Mouse (Mus musculus): Measurements from ENCODE around the gene Htr1d. TPM values are rescaled to one million over a fixed set of nuclear protein-coding genes. Genes with fewer than 3 reads are reported as not detected.

The Htr1d gene
- polyA plus RNA-seq, 1 experiment from 2014 or later: 0.25 TPM

GRCm38 (mm10) chr4:136462839-136463178 is 39.5 kb downstream of the Htr1d start:
- peak overlapping the region; percentile 75 for H3K4me2 ChIP-seq (ENCODE audit: low read length)
- H3K9ac ChIP-seq (ENCODE audit: low read depth, low read length): peak overlapping the region; percentile 71
- TF ChIP-seq CTCF (IDR thresholded peaks at IDR 0.05; ENCODE audit: low read depth): no peak
- ATAC-seq (replicated peaks; ENCODE audit: low FRiP score, low read depth) (peak; percentile 71), DNase-seq (ENCODE audit: low spot score) (peak; percentile 83)
- H3K4me1 ChIP-seq (replicated peaks; ENCODE audit: insufficient read depth, low read length): peaks cover 14% of the 10 kb centered on the region
- no peaks in the 10 kb centered on the region for H3K36me3 ChIP-seq (ENCODE audit: insufficient read depth, low read length)
- H3K27me3 ChIP-seq (ENCODE audit: insufficient read depth, low read length): no peaks in the 10 kb centered on the region
- 4% methylated on average over 8 of the region's 8 CpGs for WGBS
- no peaks in the 10 kb centered on the region for H3K9me3 ChIP-seq (replicated peaks; ENCODE audit: low read length)
- peak overlapping the region; percentile 56 for H3K4me3 ChIP-seq (replicated peaks; ENCODE audit: low read depth, low read length)
- H3K27ac ChIP-seq: peak overlapping the region; percentile 81

GRCm38 (mm10) chr4:136463436-136463835 is 40.1 kb downstream of the Htr1d start:
- WGBS: 36% methylated on average over 9 of the region's 9 CpGs
- no peaks in the 10 kb centered on the region for H3K9me3 ChIP-seq (replicated peaks; ENCODE audit: low read length)
- H3K9ac ChIP-seq (ENCODE audit: low read depth, low read length): no peak overlapping the region
- H3K27me3 ChIP-seq (ENCODE audit: insufficient read depth, low read length): no peaks in the 10 kb centered on the region
- DNase-seq (ENCODE audit: low spot score) (no peak), ATAC-seq (replicated peaks; ENCODE audit: low FRiP score, low read depth) (no peak)
- H3K4me2 ChIP-seq (ENCODE audit: low read length): peak overlapping the region; percentile 75
- H3K4me3 ChIP-seq (replicated peaks; ENCODE audit: low read depth, low read length): peak overlapping the region; percentile 56
- peaks cover 14% of the 10 kb centered on the region for H3K4me1 ChIP-seq (replicated peaks; ENCODE audit: insufficient read depth, low read length)
- H3K27ac ChIP-seq: peak overlapping the region; percentile 81; the same call in 1 of the 2 replicates
- no peaks in the 10 kb centered on the region for H3K36me3 ChIP-seq (ENCODE audit: insufficient read depth, low read length)
- TF ChIP-seq CTCF (IDR thresholded peaks at IDR 0.05; ENCODE audit: low read depth): no peak

GRCm38 (mm10) chr4:136466226-136466625 is 42.9 kb downstream of the Htr1d start:
- H3K9me3 ChIP-seq (replicated peaks; ENCODE audit: low read length): no peaks in the 10 kb centered on the region
- H3K4me1 ChIP-seq (replicated peaks; ENCODE audit: insufficient read depth, low read length): peaks cover 20% of the 10 kb centered on the region
- no peak overlapping the region for H3K4me3 ChIP-seq (replicated peaks; ENCODE audit: low read depth, low read length)
- peak overlapping the region; percentile 38 for H3K27ac ChIP-seq
- ATAC-seq (replicated peaks; ENCODE audit: low FRiP score, low read depth) (no peak), DNase-seq (ENCODE audit: low spot score) (peak; percentile 73)
- H3K36me3 ChIP-seq (ENCODE audit: insufficient read depth, low read length): no peaks in the 10 kb centered on the region
- 44% methylated on average over 4 of the region's 4 CpGs for WGBS
- H3K9ac ChIP-seq (ENCODE audit: low read depth, low read length): no peak overlapping the region
- no peak for TF ChIP-seq CTCF (IDR thresholded peaks at IDR 0.05; ENCODE audit: low read depth)
- no peaks in the 10 kb centered on the region for H3K27me3 ChIP-seq (ENCODE audit: insufficient read depth, low read length)
- H3K4me2 ChIP-seq (ENCODE audit: low read length): no peak overlapping the region

GRCm38 (mm10) chr4:136468553-136469327 is 45.4 kb downstream of the Htr1d start:
- no peaks in the 10 kb centered on the region for H3K9me3 ChIP-seq (replicated peaks; ENCODE audit: low read length)
- ATAC-seq (replicated peaks; ENCODE audit: low FRiP score, low read depth) (no peak), DNase-seq (ENCODE audit: low spot score) (no peak)
- peak overlapping the region; percentile 77; the same call in 1 of the 2 replicates for H3K4me2 ChIP-seq (ENCODE audit: low read length)
- 0 out of 2 replicates have a peak overlapping the region, but pooled peaks have one; percentile 97 for H3K27ac ChIP-seq
- no peaks in the 10 kb centered on the region for H3K36me3 ChIP-seq (ENCODE audit: insufficient read depth, low read length)
- 72% methylated on average over 14 of the region's 14 CpGs for WGBS
- no peak overlapping the region for H3K9ac ChIP-seq (ENCODE audit: low read depth, low read length)
- H3K4me1 ChIP-seq (replicated peaks; ENCODE audit: insufficient read depth, low read length): peaks cover 21% of the 10 kb centered on the region
- no peaks in the 10 kb centered on the region for H3K27me3 ChIP-seq (ENCODE audit: insufficient read depth, low read length)
- H3K4me3 ChIP-seq (replicated peaks; ENCODE audit: low read depth, low read length): no peak overlapping the region; the same call in 1 of the 2 replicates
- no peak for TF ChIP-seq CTCF (IDR thresholded peaks at IDR 0.05; ENCODE audit: low read depth)

GRCm38 (mm10) chr4:136469371-136469903 is 46.1 kb downstream of the Htr1d start, which contains the start of gene Luzp1:
Luzp1 (plus strand) TSS chr4:136469761.
- Histone ChIP-seq H3K4me2 (ENCODE audit: low read length) (peak within 1 kb of the TSS; percentile 77), H3K4me1 (replicated peaks; ENCODE audit: insufficient read depth, low read length) (peaks cover 21% of the 10 kb centered on the region; the same call in 1 of the 2 replicates), H3K9me3 (replicated peaks; ENCODE audit: low read length) (no peaks in the 10 kb centered on the region), H3K4me3 (replicated peaks; ENCODE audit: low read depth, low read length) (peak within 1 kb of the TSS; percentile 95), H3K27ac (peak within 1 kb of the TSS; percentile 97), H3K9ac (ENCODE audit: low read depth, low read length) (peak within 1 kb of the TSS; percentile 80), H3K27me3 (ENCODE audit: insufficient read depth, low read length) (no peaks in the 10 kb centered on the region), H3K36me3 (ENCODE audit: insufficient read depth, low read length) (no peaks in the 10 kb centered on the region)
- no peak for TF ChIP-seq CTCF (IDR thresholded peaks at IDR 0.05; ENCODE audit: low read depth)
- DNase-seq (ENCODE audit: low spot score) (peak; percentile 96), ATAC-seq (replicated peaks; ENCODE audit: low FRiP score, low read depth) (peak; percentile 91)
- WGBS: 2% methylated on average over 36 of the region's 36 CpGs

- no peaks in the 10 kb centered on the region for H3K9me3 ChIP-seq (replicated peaks; ENCODE audit: low read length)
- no peak for TF ChIP-seq CTCF (IDR thresholded peaks at IDR 0.05; ENCODE audit: low read depth)
- peaks cover 23% of the 10 kb centered on the region; the same call in 1 of the 2 replicates for H3K4me1 ChIP-seq (replicated peaks; ENCODE audit: insufficient read depth, low read length)
- H3K27me3 ChIP-seq (ENCODE audit: insufficient read depth, low read length): no peaks in the 10 kb centered on the region
- H3K36me3 ChIP-seq (ENCODE audit: insufficient read depth, low read length): no peaks in the 10 kb centered on the region
- WGBS: under 1% methylated on average over 37 of the region's 55 CpGs
- peak overlapping the region; percentile 80 for H3K9ac ChIP-seq (ENCODE audit: low read depth, low read length)
- DNase-seq (ENCODE audit: low spot score) (peak; percentile 94), ATAC-seq (replicated peaks; ENCODE audit: low FRiP score, low read depth) (peak; percentile 75)
- peak overlapping the region; percentile 97 for H3K27ac ChIP-seq
- peak overlapping the region; percentile 95 for H3K4me3 ChIP-seq (replicated peaks; ENCODE audit: low read depth, low read length)
- H3K4me2 ChIP-seq (ENCODE audit: low read length): peak overlapping the region; percentile 77
Observed at GRCm38 (mm10) chr4:136469941-136470346, 46.6 kb downstream of the Htr1d start.

All from kidney, postnatal 0 days (tissue).